Mouse (Mus musculus): ENCODE results near the gene Glul. TPM values are rescaled to one million over a fixed set of nuclear protein-coding genes. Genes with fewer than 3 reads are reported as not detected.

Glul gene
- total and polyA plus RNA-seq, 3 experiments = 22.6 to 49.1 (median 45.2) TPM

DNA sequence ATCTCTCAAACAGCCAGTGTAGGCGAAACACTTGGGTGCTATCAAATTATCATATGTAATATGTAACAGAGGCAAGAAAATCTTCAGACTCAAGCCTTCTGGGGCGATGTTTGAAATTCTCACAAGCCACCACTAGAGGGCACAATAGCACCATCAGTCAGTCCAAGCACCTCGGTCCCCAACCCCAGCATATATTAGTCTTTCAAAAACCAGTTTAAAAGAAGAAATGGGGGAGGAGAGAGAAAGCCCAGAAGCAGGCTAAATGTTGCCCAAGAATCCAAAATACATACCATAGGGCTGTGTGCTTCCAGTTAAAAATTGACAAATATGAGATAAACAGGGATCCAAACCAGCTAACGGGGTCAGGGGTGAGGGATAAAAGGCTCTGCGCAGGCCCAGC is 4.8 kb upstream of the Glul start (continued):
- TF ChIP-seq TCF12 (IDR thresholded peaks at IDR 0.05; ENCODE audit: low read depth, low read length) (no peak), MEF2A (IDR thresholded peaks at IDR 0.05; ENCODE audit: borderline replicate concordance, low read depth, low read length) (no peak), PAX5 (IDR thresholded peaks at IDR 0.05; ENCODE audit: low read length) (no peak), JUND (conservative IDR thresholded peaks at IDR 0.05; ENCODE audit: low read depth, low read length) (no peak), NELFE (IDR thresholded peaks at IDR 0.05; ENCODE audit: low read depth, low read length) (peak; percentile 14; the same call in 1 of the 2 replicates), CHD1 (IDR thresholded peaks at IDR 0.05; ENCODE audit: low read depth, low read length) (no peak)

- H3K4me3 ChIP-seq (replicated peaks in 1 of 3; ENCODE audit: low read depth in 2 of 3, low read length in 2 of 3, poor library complexity in 1 of 3) = no peak overlapping the region
- dilution Hi-C loops (cut with MboI; ENCODE audit: extremely low pct_ligation_motif_present, extremely low pct_unique_long_range_greater_than_20kb, low sequenced_read_pairs) = no loop called here
- H3K4me1 ChIP-seq (ENCODE audit: control insufficient read depth in 1 of 2, insufficient read depth in 2 of 2) = peaks cover 3 to 40% of the 10 kb centered on the region in 2 experiments; a peak in 3 of 4 replicates
- H3K27me3 ChIP-seq (replicated peaks) = peaks cover 4% of the 10 kb centered on the region
- no peaks in the 10 kb centered on the region for H3K36me3 ChIP-seq (replicated peaks in 1 of 2; ENCODE audit: control insufficient read depth in 1 of 2, insufficient read depth in 1 of 2, low read length in 1 of 2)
- in situ Hi-C loops (cut with MboI; ENCODE audit: low pct_ligation_motif_present, low pct_unique_long_range_greater_than_20kb, low sequenced_read_pairs) = loop anchor here (10.0 kb wide), 1 partner anchor 138 kb away; no protein-coding TSS in a partner anchor
- no peak for TF ChIP-seq KAT2A (IDR thresholded peaks at IDR 0.05; ENCODE audit: insufficient replicate concordance, low read length)
- no peak overlapping the region for H3K4me2 ChIP-seq (ENCODE audit: insufficient read depth, low read depth, poor library complexity, severe bottlenecking)
- no peak overlapping the region for H3K9ac ChIP-seq (ENCODE audit: insufficient read depth, low read depth)
- no peak overlapping the region for H3K27ac ChIP-seq (ENCODE audit: insufficient read depth, low read depth)
- no peaks in the 10 kb centered on the region for H3K9me3 ChIP-seq (replicated peaks; ENCODE audit: low read length)
- no peaks in the 10 kb centered on the region for H3K79me2 ChIP-seq (replicated peaks; ENCODE audit: control insufficient read depth, extremely low read depth, insufficient read depth, poor library complexity, severe bottlenecking)
- no peak for DNase-seq (ENCODE audit: extremely low read depth)
These were observed 2.5 kb upstream of the Glul start for GRCm38 (mm10) chr1:153897196-153897595.

DNA sequence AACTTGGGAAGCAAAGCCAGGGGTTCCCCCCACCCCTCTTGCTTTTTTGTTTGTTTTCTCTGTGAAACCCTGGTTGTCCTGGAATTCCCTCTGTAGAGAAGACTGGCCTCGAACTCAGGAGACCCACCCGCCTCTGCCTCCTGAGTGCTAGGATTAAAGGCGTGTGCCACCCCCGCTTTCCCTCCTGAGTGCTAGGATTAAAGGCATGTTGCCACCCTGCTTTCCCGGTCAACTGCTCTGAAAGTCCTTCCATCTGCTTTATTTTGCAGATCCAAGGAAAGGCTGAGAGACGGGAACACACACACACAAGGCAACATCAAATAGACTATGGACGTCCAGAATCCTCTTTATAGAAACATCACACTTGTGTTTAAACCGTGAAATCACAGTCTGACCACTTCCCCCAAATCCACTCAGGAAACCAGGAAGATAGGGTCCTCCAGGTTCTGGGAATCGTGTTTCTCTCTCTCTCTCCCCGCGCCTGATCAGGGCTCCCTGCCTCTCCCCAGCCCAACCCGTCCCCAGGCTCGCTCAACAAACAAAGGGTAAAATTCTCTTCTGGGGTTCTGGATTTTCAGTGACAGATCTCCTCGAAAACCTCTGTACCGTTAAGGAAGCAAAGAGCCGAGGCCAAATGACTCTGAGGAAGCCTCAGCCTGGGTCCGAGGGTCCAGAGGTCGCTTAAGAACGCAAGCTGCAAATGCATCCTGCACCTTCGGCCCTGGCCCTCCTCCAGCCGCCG is 584 bp upstream of the Glul start:
- Histone ChIP-seq H3K4me3 (replicated peaks in 1 of 3; ENCODE audit: low read depth in 2 of 3, low read length in 2 of 3, poor library complexity in 1 of 3) (peak overlapping the region; percentile 33 to 91 (median 59)), H3K4me2 (ENCODE audit: insufficient read depth, low read depth, poor library complexity, severe bottlenecking) (peak overlapping the region; percentile 32), H3K79me2 (replicated peaks; ENCODE audit: control insufficient read depth, extremely low read depth, insufficient read depth, poor library complexity, severe bottlenecking) (no peaks in the 10 kb centered on the region), H3K9ac (ENCODE audit: insufficient read depth, low read depth) (peak overlapping the region; percentile 43), H3K9me3 (replicated peaks; ENCODE audit: low read length) (no peaks in the 10 kb centered on the region), H3K36me3 (replicated peaks in 1 of 2; ENCODE audit: control insufficient read depth in 1 of 2, insufficient read depth in 1 of 2, low read length in 1 of 2) (peaks cover 8 to 16% of the 10 kb centered on the region in 2 experiments), H3K4me1 (ENCODE audit: control insufficient read depth in 1 of 2, insufficient read depth in 2 of 2) (peaks cover 3 to 40% of the 10 kb centered on the region in 2 experiments; a peak in 3 of 4 replicates), H3K27ac (ENCODE audit: insufficient read depth, low read depth) (no peak overlapping the region), H3K27me3 (replicated peaks) (no peaks in the 10 kb centered on the region)
- TF ChIP-seq JUN (IDR thresholded peaks at IDR 0.05; ENCODE audit: insufficient read depth, low read depth, low read length) (no peak), CHD1 (IDR thresholded peaks at IDR 0.05; ENCODE audit: low read depth, low read length) (no peak), RAD21 (IDR thresholded peaks at IDR 0.05; ENCODE audit: low read depth, low read length) (no peak), EP300 (IDR thresholded peaks at IDR 0.05; ENCODE audit: low read length) (no peak), MAFK (IDR thresholded peaks at IDR 0.05; ENCODE audit: insufficient replicate concordance, low read length) (no peak), PAX5 (IDR thresholded peaks at IDR 0.05; ENCODE audit: low read length) (no peak), KAT2A (IDR thresholded peaks at IDR 0.05; ENCODE audit: insufficient replicate concordance, low read length) (no peak), SMC3 (IDR thresholded peaks at IDR 0.05; ENCODE audit: low read depth, low read length) (no peak), BHLHE40 (IDR thresholded peaks at IDR 0.05; ENCODE audit: low read depth, low read length) (no peak)
- in situ Hi-C loops (cut with MboI; ENCODE audit: low pct_ligation_motif_present, low pct_unique_long_range_greater_than_20kb, low sequenced_read_pairs) (loop anchor here (10.0 kb wide), 1 partner anchor 136 kb away; no protein-coding TSS in a partner anchor), dilution Hi-C loops (cut with MboI; ENCODE audit: extremely low pct_ligation_motif_present, extremely low pct_unique_long_range_greater_than_20kb, low sequenced_read_pairs) (no loop called here)
- DNase-seq (ENCODE audit: extremely low read depth) = no peak
